Mouse (Mus musculus) kidney, postnatal 4 days (tissue): Measurements from ENCODE around the gene Zfp334.

ENCODE experiments used
- DNase-seq, 2 experiments: peaks; one replicate each; pipeline ENCODE4 v3.0.0; 2021; ENCODE audit warnings: mixed read lengths in 2 of 2

Zfp334 gene

GRCm38 (mm10) chr2:165387844-165388495 is at the start of gene Zfp334:
Gene Zfp334 (minus strand): TSS chr2:165388259.
- peak; percentile 98 to 99 for DNase-seq

GRCm38 (mm10) chr2:165428694-165429093 is 40.6 kb upstream of the Zfp334 start:
- DNase-seq = no peak

DNA sequence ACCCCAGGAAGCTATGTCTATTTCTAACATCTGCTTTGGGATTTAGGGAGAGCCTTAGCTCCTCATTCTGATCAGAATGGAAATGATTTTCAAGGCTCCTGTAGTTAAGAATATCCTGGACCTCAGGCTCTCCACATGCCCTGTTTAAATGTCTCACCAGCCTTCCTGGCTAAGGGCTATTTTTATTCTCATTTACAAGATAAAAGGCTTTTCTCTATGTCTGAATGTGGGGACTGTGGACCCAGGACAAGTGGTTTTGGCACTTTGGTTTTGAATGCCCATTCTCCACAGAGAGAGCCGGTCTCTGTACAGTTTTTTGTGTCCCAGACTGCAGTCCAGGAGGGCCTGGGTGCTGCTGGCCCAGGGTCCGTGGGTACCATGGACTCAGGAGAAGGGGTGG is 32.1 kb upstream of the Zfp334 start:
- no peak for DNase-seq

DNA sequence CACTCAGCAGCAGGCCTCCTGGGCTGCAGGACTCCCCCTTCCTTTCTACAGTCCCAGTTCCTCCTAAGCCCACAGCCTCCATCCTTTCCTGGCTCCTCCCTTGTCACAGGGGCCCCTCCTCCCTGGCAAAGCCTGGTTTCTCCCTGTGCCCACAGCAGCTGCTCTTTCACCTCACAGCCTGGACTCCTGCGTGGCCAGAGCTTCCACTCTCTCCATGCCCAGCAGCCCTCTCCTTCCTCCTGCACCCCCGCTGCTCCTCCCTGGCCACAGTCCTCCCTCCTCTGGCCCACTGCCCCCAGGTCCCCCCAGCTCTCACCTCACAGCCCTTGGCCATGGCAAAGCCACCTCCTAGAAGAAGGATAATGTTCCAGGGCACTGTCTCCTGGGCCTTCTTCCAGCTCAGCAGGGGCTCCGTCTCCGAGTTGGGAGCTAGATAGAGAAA is 31.6 kb upstream of the Zfp334 start:
- no peak for DNase-seq

DNA sequence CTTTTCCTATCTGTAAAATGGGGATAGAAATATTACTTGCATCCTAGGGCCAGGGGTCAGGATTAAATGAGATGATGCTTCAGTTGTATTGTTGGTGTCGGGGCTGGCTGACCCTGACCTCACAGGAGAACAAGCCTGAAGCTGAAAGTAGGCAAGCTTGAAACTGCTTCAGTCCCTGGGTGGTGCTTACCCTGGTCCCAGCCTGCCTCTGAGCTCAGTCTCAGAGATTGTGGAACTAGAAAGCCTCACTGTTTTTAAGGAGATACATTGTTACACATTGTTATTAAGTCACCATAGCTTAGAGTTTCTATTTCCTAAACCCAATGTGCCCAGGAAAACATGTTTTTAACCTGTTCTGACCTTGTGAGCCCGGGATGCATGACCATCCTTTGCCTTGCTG is 30.5 kb upstream of the Zfp334 start:
- DNase-seq = no peak

GRCm38 (mm10) chr2:165417291-165417690 is 29.2 kb upstream of the Zfp334 start:
- peak; percentile 57 to 67 for DNase-seq

DNA sequence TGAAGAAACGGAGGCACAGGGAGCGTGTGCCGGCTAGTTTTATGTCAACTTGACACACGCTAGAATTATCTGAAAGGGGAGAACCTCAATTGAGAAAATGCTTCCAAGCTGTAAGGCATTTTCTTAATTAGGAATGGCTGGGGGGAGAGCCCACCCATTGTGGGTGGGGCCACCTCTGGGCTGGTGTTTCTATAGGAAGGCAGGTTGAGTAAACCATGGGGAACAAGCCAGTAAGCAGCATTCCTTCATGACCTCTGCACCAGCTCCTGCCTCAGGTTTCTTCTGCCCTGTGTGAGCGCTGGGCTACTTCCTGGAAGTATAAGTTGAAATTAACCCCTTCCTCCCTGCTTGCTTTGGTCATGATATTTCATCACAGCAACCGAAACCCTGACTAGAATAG is 27.7 kb upstream of the Zfp334 start:
- no peak for DNase-seq

DNA sequence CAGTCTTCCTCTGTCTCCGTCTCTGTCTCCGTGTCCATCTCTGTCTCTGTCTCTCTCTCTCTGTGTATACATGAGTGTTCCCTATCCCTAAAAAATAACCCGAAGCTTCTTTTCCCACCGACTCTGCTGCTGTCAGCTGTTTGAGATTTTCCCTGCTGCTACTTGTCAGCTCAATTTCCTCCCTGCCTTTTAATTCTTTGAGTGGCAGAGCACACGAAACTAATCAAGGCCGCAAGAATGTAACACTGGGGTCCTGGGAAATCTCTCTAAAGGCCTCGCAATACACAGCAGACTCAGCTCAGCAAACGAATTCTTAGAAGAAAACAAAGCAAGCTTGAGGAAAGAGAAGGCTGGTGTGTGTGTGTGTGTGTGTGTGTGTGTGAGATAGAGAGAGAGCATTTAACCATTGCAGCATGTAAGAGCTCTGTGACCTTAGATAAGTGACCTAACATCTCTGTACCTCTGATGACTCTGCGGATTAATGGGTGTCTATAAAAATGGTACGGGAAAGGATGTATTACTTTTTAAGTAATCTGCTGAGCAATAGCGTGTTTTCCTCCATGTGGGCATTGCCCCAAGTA is 27.2 kb upstream of the Zfp334 start:
- no peak for DNase-seq

DNA sequence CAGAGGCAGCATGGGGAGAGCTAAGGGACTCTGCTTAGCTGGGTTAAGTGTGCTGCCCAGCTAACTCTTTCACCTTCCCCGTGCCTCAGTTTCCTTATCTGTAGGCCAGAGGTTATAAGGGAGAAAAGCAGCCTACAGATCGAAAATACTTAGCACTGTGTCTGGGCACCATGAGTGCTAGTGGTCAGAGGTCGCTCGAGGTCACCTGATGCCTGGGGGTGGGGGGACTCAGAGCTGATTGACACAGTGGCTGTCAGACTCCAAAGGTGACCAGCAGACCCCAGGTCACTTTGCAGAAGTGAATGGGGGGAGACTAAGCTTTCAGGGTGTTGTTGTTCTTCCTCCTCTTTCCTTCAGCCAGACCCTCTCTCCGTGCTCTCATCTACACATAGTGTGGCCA is 26.3 kb upstream of the Zfp334 start:
- no peak for DNase-seq

DNA sequence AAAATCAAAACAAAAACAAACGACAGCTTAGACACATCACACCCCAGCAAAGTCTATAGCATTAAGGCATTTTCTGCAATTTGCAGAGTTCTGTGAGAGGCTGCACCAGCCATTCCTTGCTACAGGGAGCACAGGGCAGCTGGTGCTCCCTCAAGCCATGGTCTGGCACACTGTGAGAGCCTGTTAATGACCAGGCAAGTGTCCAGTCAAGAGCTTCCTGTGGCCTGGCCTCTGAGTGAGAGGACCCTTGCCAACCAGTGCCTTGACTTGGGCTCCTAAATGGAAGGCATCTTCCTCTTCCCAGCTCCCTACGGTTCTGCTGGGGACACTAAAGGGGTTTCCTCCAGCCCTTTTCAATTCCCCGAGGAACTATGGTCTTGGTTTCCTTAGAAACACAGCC is 25.8 kb upstream of the Zfp334 start:
- DNase-seq = no peak

DNA sequence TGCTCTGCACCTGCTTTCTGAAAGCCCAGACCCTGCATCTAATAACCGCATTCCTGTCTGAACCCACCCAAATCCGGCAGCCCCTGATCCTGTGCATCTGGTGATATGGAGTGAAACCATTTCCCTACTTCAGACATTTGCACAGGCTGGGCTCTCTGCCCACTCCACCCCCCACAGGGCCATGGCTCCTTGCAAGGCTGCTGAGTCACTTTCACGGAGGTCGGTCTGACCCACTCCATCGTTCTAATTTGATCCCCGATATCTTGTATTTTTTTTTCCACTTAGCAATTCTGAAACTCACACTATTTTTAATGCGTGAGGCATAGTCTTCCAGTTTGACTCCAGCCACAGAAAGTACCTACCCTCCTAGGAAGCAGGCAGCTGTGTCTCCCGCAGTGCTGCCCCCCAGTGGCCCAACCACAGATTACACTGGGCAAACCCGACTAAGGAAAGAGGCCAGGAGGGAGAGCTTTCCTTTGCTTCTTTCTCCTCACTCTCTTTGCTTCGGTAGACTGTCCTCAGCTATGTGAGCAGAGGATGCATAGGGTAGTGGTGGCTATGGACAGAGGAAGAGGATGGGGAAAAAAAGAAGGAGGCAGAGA is 19.7 kb upstream of the Zfp334 start:
- peak; percentile 74 to 78 for DNase-seq

- no peak for DNase-seq
Observed at GRCm38 (mm10) chr2:165405351-165405750, 17.3 kb upstream of the Zfp334 start.

DNA sequence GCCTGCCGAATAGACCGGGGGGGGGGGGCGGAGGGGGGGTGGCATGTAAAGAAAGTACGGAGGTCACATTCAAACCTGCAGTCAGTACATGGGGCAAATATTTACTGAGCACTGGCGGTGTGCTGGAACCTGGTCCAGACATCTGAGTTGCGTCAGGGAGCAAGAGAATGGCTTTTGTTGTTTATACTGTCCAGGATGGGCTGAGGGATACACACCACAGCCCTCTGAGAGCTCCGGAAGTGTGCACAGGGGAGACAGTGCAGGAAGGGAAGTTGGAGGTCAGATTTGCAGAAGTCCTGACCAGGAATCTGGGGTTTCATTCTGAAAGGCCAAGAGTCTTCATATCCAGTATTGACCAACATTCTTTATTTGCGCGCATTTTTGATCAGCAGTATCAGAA is 16.9 kb upstream of the Zfp334 start:
- no peak for DNase-seq

GRCm38 (mm10) chr2:165398164-165398785 is 10.2 kb upstream of the Zfp334 start:
- DNase-seq = no peak

DNA sequence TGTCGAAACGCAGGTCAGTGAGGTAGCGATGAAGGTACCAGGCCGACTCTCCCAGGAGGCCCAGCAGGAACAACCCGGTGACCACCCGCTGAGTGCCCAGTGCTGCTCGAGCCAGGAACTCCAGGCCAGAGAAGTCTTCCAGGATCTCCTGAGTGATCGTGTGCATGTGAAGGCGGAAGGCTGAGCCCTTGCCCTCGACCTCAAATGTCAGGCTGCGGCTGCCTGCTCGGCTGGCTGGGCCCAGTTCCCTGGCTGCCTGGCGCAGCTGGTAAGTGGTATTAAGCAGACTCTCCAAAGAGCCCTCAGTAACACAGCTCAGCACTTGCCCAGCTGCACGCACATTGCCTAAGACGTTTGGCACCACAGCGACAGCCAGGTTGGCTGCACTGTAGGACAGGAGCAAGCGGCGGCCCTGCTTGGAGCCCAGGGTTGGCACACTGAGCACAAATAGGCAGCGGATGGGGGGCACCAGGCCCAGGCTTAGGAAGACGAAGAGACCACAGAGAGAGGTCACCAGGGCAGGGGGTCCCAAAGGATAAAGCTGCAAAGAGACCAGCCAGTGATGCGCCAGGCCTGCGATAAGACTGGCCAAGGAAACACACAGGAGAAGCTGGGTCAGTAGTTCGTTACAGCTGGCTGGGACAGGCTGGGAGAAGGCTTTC is 9.6 kb upstream of the Zfp334 start:
- peak in 1 of 2 experiments; percentile 38 for DNase-seq

DNA sequence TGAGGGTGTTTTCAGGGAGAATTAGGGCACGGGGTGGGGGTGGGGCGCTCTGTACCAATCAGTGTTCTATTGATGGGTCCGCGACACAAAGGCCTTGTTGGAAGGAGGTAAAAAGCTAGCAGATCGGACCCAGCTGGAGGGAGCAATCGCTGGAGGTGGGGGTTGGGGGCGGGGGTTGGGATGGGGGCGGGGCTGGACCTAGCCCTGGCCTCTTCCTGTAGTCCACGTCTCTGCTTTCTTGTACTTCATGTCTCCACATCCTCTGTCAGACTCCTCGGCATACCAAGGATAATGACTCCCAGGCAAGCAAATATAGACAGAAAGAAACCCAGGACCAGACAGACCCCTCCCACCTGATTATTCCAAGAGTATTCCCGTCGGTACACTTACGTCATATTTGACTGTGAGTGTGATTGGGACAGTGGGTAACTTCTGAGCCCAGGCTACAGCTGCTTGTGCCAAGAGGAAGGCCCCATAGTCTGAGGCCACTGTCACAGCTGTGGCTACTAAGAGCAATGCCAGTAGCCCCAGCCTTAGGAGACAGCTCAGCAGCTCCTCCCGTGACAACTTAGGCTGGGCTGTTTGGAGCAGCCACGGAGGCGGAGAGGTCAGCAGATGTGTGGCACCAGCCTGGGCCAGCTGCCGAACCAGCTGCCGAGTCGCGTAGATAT is 8.9 kb upstream of the Zfp334 start:
- no peak for DNase-seq

- DNase-seq = no peak
Observed at GRCm38 (mm10) chr2:165392156-165392555, 4.1 kb upstream of the Zfp334 start.

- DNase-seq = peak; percentile 63 to 76
Observed at GRCm38 (mm10) chr2:165391561-165391960, 3.5 kb upstream of the Zfp334 start.

DNA sequence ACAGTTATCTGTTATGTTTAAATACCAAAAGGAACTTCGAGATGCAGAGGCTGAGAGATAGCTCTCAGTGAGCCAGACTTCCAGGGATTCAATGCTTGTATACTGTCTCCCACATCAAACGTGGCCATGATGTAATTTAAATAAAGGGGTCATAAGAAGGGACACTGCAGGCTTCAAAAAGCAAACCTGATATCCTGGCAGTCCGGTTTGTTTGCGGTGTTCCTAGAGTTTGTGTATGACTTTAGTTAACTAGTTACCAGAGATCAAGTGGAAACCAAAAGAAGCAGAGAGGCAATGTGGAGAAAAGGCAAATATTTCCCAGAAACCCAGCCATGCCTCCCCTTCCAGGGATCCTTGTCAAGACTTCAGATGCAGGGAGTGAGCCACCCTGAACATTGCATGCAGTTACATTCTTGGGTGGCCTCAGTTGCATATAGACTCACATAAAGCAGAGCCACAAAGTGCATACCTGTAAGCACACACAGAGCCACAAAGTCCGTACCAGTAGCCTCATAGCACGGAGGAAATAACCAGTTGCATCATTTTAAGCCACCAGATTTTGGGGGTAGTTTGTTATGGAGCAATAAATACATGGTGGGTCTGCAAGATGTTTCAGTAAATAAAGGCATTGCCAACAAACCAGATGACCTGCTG is 1.4 kb upstream of the Zfp334 start:
- DNase-seq = no peak

DNA sequence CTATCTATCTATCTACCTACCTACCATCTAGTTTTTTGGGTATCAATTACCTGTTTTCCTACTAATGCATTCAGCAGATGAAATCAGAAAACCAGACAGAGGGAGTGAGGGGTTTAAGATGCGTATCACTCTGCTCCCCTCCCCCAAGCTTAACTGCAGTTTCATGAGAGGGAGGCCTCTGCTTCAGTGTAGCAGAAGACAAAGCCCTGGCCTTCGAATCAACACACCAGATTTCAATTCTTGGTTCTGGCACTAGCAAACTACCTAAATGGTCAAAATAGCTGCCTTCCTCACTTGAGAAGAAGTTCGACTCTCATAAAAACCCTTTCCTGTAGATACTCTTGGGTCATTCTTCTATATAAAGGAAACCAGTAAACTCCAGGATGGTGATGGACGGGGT is 689 bp downstream of the Zfp334 start:
- no peak for DNase-seq

GRCm38 (mm10) chr2:165380050-165380449 is 8.0 kb downstream of the Zfp334 start:
- no peak for DNase-seq

- no peak for DNase-seq
Observed at GRCm38 (mm10) chr2:165376001-165376400, 12.1 kb downstream of the Zfp334 start.
